Mouse (Mus musculus) midbrain, embryonic 16.5 days (tissue): ENCODE results near the gene Slc35b2. TPM values are rescaled to one million over a fixed set of nuclear protein-coding genes. Genes with fewer than 3 reads are reported as not detected.

Source experiments
- ATAC-seq: fragments of 200-750 bp; cut with Nextera tagmentation; 2 replicates; pipeline ENCODE4 v1.8.0; 2017; ENCODE audit warnings: moderate TSS enrichment
- H3K27ac ChIP-seq: fragments of 300-500 bp; sonication (generic); 2 replicates; pipeline ENCODE4 v1.5.1; 2014; ENCODE audit warnings: mild to moderate bottlenecking, low read length, mixed read lengths
- H3K27me3 ChIP-seq: fragments of 300-500 bp; sonication (generic); 2 replicates; pipeline ENCODE4 v1.6.1; 2014; ENCODE audit warnings: low read depth, low read length, mixed read lengths; ENCODE audit not compliant: control insufficient read depth, insufficient read depth
- H3K36me3 ChIP-seq: fragments of 300-500 bp; sonication (generic); 2 replicates; pipeline ENCODE4 v1.6.1; 2014; ENCODE audit warnings: mild to moderate bottlenecking, low read length, moderate library complexity, mixed read lengths; ENCODE audit not compliant: control insufficient read depth, insufficient read depth
- H3K4me1 ChIP-seq: fragments of 300-500 bp; sonication (generic); 2 replicates; pipeline ENCODE4 v1.6.1; 2014; ENCODE audit warnings: mild to moderate bottlenecking, low read length, mixed read lengths; ENCODE audit not compliant: control insufficient read depth, insufficient read depth
- H3K4me2 ChIP-seq: fragments of 300-500 bp; sonication (generic); 2 replicates; pipeline ENCODE4 v1.6.1; 2014; ENCODE audit warnings: mild to moderate bottlenecking, low read length, mixed read lengths
- H3K4me3 ChIP-seq: fragments of 300-500 bp; sonication (generic); 2 replicates; pipeline ENCODE4 v1.5.1; 2014; ENCODE audit warnings: low read depth, mild to moderate bottlenecking, low read length, moderate library complexity, mixed read lengths
- H3K9ac ChIP-seq: fragments of 300-500 bp; sonication (generic); 2 replicates; pipeline ENCODE4 v1.6.1; 2014; ENCODE audit warnings: low read depth, low read length, mixed read lengths
- H3K9me3 ChIP-seq: fragments of 300-500 bp; sonication (generic); replicated peaks from 2 replicates; pipeline ENCODE4 v1.6.1; 2014; ENCODE audit warnings: mild to moderate bottlenecking, low read length, mixed read lengths; ENCODE audit not compliant: control insufficient read depth, poor library complexity, severe bottlenecking
- WGBS: fragments of 180-500 bp; shearing (Covaris S2); extraction: QIAGEN DNeasy Blood & Tissue Kit; methylation state at CpG from one replicate; pipeline ENCODE4 v1.1.7; 2014; 5-methylcytosine and 5-hydroxymethylcytosine counted together
- polyA plus RNA-seq: library from polyadenylated mRNA; unstranded; fragments of >200 nt; fragmentation: Nextera tagmentation; extraction: Ambion mirVana; gene quantifications from 2 replicates; pipeline ENCODE4 v1.2.1, GENCODE M21; 2015

Gene Slc35b2
- polyA plus RNA-seq, 1 experiment from 2014 or later = 79.6 TPM

DNA sequence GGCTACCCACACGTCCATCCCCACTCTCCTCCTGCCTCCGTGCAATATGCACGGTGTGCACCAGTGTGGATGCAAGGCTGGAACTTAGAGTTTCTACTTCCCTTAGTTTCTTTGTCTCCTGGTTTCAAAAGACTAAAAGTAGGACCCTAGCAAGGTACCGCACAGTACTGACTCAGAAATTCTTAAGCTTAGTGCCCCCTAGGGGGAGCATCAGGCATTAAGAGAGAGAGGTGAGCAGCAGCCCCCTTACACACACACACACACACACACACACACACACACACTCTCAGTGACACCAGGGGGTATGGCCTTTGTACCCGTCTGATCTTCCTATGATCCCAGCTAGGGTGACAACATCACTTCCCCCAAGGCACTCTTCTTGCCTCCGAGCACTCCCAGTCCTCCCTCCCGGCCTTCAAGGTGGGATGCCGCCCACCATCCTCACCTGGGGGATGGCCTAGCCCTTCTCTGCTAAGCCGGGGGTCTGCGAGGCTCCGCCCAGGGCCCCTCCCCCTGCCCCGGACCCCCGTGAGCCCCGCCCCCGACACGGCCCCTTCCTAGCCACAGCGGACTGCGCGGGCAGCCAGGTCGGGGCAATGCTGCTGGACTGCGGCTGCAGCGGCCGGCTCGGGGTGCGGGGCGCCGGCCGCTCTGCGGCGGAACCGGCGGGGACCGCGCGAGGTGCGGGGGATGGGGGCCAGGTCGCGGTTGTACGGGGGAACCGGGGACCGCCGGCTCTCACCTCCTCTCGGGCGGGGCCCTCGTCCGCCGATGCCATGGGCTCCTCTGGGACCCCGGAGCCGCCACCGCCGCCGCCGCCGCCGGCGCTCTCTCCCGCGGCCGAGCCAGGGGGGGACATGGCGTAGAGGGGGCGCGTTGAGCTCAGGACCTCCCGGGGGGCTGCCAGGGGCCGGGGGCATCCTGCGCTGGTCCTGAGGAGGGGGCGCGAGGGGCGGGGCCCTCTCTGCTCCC lies 14.8 kb upstream of the Slc35b2 start:
- peak; percentile 77 for ATAC-seq
- WGBS = 2% methylated on average over 51 of the region's 68 CpGs
- peak overlapping the region; percentile 64 for H3K4me2 ChIP-seq
- H3K9me3 ChIP-seq = no peaks in the 10 kb centered on the region
- peaks cover 20% of the 10 kb centered on the region for H3K36me3 ChIP-seq
- peaks cover 35% of the 10 kb centered on the region for H3K4me1 ChIP-seq
- H3K9ac ChIP-seq = peak overlapping the region; percentile 100
- H3K27ac ChIP-seq = peak overlapping the region; percentile 95
- peak overlapping the region; percentile 90 for H3K4me3 ChIP-seq
- peaks cover 8% of the 10 kb centered on the region for H3K27me3 ChIP-seq

DNA sequence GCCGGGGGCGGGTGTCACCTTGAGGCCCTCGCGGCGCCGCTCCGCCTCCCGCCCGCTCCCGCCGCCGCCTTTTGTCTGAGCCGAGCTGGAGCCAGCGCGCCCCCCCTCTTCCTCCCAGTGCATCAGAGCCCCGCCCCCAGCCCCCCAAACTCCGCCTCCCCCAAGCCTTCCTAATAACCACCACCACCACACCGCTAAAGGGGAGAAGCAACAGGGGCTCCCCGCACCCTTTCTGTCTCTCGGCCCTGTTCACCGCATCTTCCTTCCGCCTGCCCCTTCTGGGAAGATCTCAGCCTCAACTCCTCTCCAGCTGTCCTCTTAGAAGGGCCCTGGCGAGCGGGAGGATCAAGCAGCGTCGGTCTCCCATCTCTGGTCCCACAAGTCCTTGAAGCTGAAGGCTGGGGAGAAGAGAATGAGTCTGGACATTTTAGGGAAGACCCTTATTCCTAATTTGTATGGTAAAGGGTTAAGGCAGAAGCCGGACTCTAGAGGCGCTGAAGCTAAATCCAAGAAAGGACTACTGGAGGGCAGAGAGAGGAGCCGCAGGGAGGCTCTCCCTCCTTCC lies 14.0 kb upstream of the Slc35b2 start, which contains the start of gene Tmem151b:
Gene Tmem151b, minus strand, starts transcription at position 61 of the 565 bp plus-strand sequence.
- H3K27ac ChIP-seq = peak within 1 kb of the TSS; percentile 95
- peak; percentile 57 for ATAC-seq
- H3K4me3 ChIP-seq = peak within 1 kb of the TSS; percentile 90
- peaks cover 33% of the 10 kb centered on the region for H3K4me1 ChIP-seq
- H3K9me3 ChIP-seq = no peaks in the 10 kb centered on the region
- H3K36me3 ChIP-seq = peaks cover 14% of the 10 kb centered on the region
- H3K9ac ChIP-seq = peak within 1 kb of the TSS; percentile 100
- under 1% methylated on average over 14 of the region's 29 CpGs for WGBS
- peak within 1 kb of the TSS; percentile 64 for H3K4me2 ChIP-seq
- peaks cover 8% of the 10 kb centered on the region for H3K27me3 ChIP-seq

DNA sequence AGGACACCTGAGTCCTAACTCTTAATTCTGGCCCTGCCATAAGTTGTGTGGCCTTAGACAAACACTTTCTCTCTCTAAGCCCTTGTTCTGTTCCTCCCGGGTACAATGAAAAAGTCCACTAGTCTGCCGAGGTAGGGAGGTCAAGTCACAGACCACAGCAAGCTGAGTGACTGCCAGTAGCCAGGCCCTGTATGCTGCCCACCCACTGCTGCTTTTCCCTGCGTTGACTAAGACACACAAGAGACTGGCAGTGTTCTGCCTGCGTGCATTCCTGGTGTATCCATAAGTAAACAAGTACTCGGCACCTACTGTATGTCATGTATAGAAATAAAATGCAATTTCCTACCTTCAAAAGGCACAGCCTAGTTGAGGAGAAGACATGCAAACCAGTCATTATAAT lies 13.4 kb upstream of the Slc35b2 start:
- H3K9ac ChIP-seq = peak overlapping the region; percentile 100; the same call in 1 of the 2 replicates
- no peak for ATAC-seq
- peaks cover 33% of the 10 kb centered on the region for H3K4me1 ChIP-seq
- no peaks in the 10 kb centered on the region for H3K9me3 ChIP-seq
- H3K27me3 ChIP-seq = peaks cover 8% of the 10 kb centered on the region
- peak overlapping the region; percentile 95; the same call in 1 of the 2 replicates for H3K27ac ChIP-seq
- H3K4me2 ChIP-seq = peak overlapping the region; percentile 64
- WGBS = 29% methylated on average over 5 of the region's 5 CpGs
- H3K36me3 ChIP-seq = peaks cover 9% of the 10 kb centered on the region
- peak overlapping the region; percentile 90; the same call in 1 of the 2 replicates for H3K4me3 ChIP-seq

DNA sequence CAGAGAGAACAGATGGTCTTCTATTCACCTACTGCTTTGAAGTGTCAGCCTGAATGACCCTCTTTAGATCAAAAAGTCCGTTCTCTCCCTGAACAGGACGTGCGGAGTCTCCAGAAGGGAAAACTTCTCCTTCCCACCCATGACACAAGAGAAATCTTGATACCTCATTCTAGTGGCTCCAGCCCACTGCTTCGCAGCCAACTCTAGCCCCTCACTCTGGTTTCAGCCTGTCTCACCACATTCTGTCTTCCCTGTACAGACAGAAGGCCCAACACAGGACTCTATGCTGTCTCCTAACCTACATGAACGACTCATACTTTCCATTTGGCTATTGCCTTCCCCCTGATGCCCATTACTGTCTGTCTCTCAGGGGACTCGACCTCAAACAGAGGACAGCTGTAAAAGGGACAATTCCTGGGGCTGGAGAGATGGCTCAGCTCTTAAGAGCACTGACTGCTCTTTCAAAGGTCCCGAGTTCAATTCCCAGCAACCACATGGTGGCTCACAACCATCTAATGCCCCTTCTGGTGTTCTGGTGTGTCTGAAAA lies 12.4 kb upstream of the Slc35b2 start:
- no peak overlapping the region for H3K4me3 ChIP-seq
- peaks cover 8% of the 10 kb centered on the region for H3K27me3 ChIP-seq
- H3K4me1 ChIP-seq = peaks cover 32% of the 10 kb centered on the region
- no peak overlapping the region for H3K4me2 ChIP-seq
- no peak overlapping the region for H3K9ac ChIP-seq
- ATAC-seq = no peak
- H3K27ac ChIP-seq = no peak overlapping the region
- H3K9me3 ChIP-seq = no peaks in the 10 kb centered on the region
- peaks cover 6% of the 10 kb centered on the region for H3K36me3 ChIP-seq
- 50% methylated on average over 7 of the region's 7 CpGs for whole genome bisulfite sequencing

DNA sequence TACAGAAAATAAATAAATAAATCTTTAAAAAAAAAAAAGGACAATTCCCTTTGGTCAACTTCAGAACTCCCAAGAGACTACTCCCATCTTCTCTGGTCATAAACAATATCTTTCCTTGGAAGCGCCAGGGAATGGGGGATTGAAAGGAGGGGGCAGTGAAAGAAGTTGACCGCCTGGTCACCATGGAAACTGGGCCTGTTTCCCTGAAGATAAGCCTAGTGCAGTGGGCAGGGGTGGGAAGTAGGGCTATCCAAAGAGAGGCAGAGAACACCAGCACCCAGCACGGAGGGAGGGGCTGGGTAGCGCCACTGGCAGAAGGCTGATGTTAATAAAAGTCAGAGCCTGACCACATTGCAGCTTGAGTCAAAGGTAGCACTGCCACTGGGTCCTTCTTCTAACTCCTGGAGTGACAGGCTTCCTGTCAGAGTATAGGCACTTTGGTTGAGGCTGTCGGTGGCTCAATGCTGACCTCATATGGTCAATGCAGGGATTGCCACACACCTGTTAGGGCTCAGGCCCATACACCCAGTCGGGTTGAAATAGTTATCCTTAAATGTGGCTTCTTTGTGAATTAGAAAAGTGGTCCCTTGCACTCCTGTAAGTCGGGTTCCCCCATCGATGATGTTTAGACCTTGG lies 11.7 kb upstream of the Slc35b2 start:
- 2% methylated on average over 8 of the region's 8 CpGs for WGBS
- ATAC-seq = no peak

DNA sequence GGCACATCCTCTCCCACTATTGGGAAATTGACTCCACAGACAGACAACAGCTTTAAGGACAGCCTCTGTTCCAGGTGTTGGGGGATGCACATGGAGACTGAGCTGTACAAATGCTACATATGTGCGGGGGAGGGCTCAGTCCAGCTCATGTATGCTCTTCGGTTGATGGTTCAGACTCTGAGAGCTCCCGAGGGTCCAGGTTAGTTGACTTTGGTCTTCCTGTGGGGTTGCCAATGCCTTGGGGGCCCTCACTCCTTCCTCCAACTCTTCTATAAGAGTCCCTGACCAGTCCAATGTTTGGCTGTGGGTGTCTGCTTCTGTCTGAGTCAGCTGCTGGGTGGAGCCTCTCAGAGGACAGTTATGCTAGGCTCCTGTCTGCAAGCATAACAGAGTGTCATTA lies 10.6 kb upstream of the Slc35b2 start:
- ATAC-seq = no peak
- Histone ChIP-seq H3K4me1 (peaks cover 24% of the 10 kb centered on the region), H3K4me2 (no peak overlapping the region), H3K27me3 (no peaks in the 10 kb centered on the region; the same call in 1 of the 2 replicates), H3K9ac (no peak overlapping the region), H3K36me3 (no peaks in the 10 kb centered on the region), H3K4me3 (no peak overlapping the region), H3K9me3 (no peaks in the 10 kb centered on the region), H3K27ac (no peak overlapping the region)
- WGBS = 86% methylated on average over 3 of the region's 3 CpGs

More for the DNA sequence above, 11.7 kb upstream of the Slc35b2 start:
- Histone ChIP-seq H3K27me3 (peaks cover 2% of the 10 kb centered on the region), H3K27ac (no peak overlapping the region), H3K9ac (no peak overlapping the region), H3K9me3 (no peaks in the 10 kb centered on the region), H3K4me2 (no peak overlapping the region; the same call in 1 of the 2 replicates), H3K36me3 (peaks cover 2% of the 10 kb centered on the region), H3K4me1 (peaks cover 35% of the 10 kb centered on the region), H3K4me3 (no peak overlapping the region)

DNA sequence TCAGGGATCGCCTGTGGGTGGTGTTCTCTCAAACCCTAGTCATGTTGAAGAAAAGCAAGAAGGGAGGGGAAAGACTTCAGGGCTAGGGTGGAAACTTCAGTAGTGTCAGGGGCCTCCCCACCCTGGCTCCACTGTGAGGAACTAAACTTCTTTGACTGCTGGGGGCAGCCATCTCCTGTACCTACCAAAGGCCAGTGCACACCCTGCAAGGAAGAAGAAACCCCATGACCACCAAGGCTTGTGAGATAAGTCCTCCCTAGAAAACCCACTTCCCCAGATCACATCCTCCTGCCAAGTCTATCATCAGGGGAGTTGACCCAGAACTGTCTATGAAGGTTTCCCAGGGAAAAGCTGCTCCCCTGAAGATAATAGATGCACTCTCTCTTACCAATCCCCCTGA lies 9.3 kb upstream of the Slc35b2 start:
- H3K9me3 ChIP-seq = no peaks in the 10 kb centered on the region
- ATAC-seq = no peak
- 33% methylated on average over 1 of the region's 1 CpGs for WGBS
- H3K9ac ChIP-seq = 0 out of 2 replicates have a peak overlapping the region, but pooled peaks have one; percentile 10
- H3K4me2 ChIP-seq = no peak overlapping the region
- peaks cover 20% of the 10 kb centered on the region for H3K4me1 ChIP-seq
- no peak overlapping the region for H3K27ac ChIP-seq
- no peaks in the 10 kb centered on the region for H3K36me3 ChIP-seq
- no peaks in the 10 kb centered on the region; the same call in 1 of the 2 replicates for H3K27me3 ChIP-seq
- H3K4me3 ChIP-seq = no peak overlapping the region

DNA sequence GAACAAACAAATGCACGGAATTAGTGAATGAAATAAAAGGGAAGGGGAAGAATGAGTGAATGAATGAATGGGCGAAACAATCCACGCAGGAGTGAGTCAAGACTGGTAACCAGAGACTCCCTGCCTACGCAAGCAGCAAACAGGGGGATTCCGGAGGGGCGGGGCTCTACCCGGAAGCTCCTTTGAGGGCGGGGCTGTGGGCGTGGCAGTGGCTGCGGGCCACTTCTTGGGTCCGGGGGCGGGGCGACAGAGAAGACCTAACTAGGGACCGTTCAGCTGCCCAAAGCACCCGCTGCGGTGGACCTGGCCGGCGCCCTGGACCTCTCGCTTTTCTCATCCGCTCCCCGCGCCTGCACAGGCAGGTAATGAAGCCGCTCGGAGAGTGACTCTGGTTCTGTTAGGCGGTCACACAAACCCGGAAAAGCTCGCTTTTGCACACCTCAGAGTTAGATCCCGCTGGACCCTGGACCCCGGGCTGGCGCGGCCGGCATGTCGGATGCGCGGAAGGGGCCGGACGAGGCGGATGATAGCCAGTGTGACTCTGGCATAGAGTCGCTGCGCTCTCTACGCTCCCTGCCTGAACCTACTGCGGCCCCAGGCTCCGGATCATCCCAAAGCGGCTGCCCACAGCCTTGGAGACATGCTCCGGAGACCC lies 8.1 kb upstream of the Slc35b2 start, which contains the start of gene Nfkbie:
Gene Nfkbie, plus strand, starts transcription at position 252 of the 655 bp plus-strand sequence.
- Histone ChIP-seq H3K27me3 (no peaks in the 10 kb centered on the region; the same call in 1 of the 2 replicates), H3K4me3 (peak within 1 kb of the TSS; percentile 66), H3K9me3 (no peaks in the 10 kb centered on the region), H3K27ac (0 out of 2 replicates have a peak within 1 kb of the TSS, but pooled peaks have one; percentile 11), H3K36me3 (no peaks in the 10 kb centered on the region), H3K4me1 (peaks cover 14% of the 10 kb centered on the region), H3K9ac (peak within 1 kb of the TSS; percentile 64), H3K4me2 (peak within 1 kb of the TSS; percentile 99)
- peak; percentile 57 for ATAC-seq
- 0% methylated on average over 45 of the region's 45 CpGs for WGBS
